Mouse (Mus musculus) embryo, embryonic 11.5 days (tissue): Measurements from ENCODE around the gene Cttnbp2.

ENCODE experiments used
- DNase-seq: peaks from one replicate; pipeline ENCODE4 v3.0.0-alpha.2; 2012; ENCODE audit warnings: low read depth, low spot score

Gene Cttnbp2

DNA sequence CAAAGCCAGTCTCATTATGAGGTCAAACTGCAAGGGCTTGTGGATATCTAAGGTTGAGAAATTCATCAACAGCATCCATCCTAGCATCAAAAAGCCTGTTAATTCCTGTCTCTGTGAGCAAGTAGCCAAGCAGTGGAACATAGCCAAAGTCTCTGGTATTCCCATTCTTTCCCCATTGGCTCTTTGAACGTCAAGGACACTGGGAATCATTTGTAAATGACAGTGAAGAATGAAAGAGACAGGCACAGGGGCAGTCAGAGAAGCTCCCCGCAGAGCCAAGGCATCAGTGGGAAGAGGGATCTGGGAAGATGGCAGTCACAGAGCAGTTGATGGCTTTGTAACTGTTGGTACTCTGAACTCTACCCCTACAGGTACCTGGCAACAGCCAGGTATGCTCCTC is 46.9 kb downstream of the Cttnbp2 start:
- DNase-seq, result no peak

GRCm38 (mm10) chr6:18466227-18466626 is 48.4 kb downstream of the Cttnbp2 start:
- no peak for DNase-seq

GRCm38 (mm10) chr6:18465626-18466025 is 49.0 kb downstream of the Cttnbp2 start:
- no peak for DNase-seq

- no peak for DNase-seq
Observed at GRCm38 (mm10) chr6:18459657-18460056, 55.0 kb downstream of the Cttnbp2 start.

- no peak for DNase-seq
Observed at GRCm38 (mm10) chr6:18450551-18451193, 64.0 kb downstream of the Cttnbp2 start.

- no peak for DNase-seq
Observed at GRCm38 (mm10) chr6:18448078-18448477, 66.6 kb downstream of the Cttnbp2 start.

- DNase-seq, result no peak
Observed at GRCm38 (mm10) chr6:18446917-18447316, 67.7 kb downstream of the Cttnbp2 start.

- DNase-seq, result no peak
Observed at GRCm38 (mm10) chr6:18446359-18446758, 68.3 kb downstream of the Cttnbp2 start.

DNA sequence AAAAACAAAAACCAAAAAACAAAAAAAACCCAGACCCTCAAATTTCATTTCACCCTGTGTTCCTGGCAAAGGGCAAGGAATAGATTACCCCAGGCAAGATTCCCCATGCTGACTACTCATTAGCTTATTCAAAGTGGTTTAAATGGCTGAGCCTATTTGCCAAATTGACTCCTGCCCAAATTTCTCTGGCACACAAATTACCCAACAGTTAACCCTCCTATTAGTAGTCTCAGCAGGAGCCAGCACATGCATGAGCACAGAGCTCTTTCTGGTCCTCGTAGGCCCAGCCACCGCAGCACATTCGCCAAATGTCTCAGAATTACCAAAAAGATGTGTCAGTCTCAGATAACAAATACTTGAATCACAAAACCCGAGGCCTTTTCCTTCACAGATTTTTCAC is 68.9 kb downstream of the Cttnbp2 start:
- DNase-seq, result no peak

DNA sequence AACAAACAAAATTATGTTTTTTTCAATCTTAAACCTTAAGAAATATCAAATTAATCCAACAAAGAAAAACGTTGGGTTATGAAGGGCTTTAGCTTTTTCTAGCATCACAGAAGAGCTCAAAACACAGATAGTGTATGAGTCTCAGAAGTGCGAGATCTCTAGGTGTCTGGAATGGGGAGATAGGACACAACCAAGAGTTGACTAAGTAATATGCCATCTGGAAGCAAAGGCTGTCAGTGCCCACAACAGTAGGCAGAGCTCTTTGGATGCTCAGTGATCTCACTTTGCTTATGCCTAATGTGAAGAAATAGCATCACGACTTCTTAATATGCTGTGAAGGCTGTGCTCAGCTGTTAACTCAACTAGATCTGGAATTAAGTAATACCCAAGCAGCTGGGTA is 72.3 kb downstream of the Cttnbp2 start:
- DNase-seq, result no peak

DNA sequence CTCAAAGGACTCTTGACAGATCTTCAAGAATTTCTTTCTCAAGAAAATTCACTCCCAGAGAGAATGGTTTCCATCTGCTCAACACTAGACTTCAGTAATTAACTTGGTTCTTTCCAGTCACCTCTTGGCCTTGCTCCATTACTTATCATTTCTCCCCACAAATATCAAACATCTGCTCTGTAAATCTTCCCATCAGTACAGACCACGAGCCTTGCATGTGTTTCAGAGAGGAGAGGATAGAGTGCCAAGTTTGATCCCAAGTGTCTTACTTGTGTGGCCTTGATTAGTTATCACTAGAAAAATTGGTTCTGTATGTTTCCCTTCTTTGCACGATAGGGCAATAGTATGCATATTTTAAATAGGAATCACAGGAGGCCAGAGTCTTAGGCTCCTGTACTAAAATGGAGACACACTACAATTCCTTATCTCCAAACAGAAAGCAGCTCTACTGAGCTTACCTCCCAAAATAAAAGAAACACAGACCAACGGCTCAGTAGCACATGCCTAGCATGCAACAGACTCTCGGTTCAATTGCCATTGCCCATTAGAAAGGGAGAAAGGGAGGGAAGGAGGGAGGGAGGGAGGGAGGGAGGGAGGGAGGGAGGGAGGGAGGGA is 73.6 kb downstream of the Cttnbp2 start:
- DNase-seq, result no peak

GRCm38 (mm10) chr6:18436127-18436812 is 78.4 kb downstream of the Cttnbp2 start:
- no peak for DNase-seq

GRCm38 (mm10) chr6:18434828-18435531 is 79.7 kb downstream of the Cttnbp2 start:
- DNase-seq, result no peak

GRCm38 (mm10) chr6:18434355-18434754 is 80.3 kb downstream of the Cttnbp2 start:
- DNase-seq, result no peak

GRCm38 (mm10) chr6:18432362-18432761 is 82.3 kb downstream of the Cttnbp2 start:
- no peak for DNase-seq

GRCm38 (mm10) chr6:18431891-18432290 is 82.8 kb downstream of the Cttnbp2 start:
- DNase-seq, result no peak

DNA sequence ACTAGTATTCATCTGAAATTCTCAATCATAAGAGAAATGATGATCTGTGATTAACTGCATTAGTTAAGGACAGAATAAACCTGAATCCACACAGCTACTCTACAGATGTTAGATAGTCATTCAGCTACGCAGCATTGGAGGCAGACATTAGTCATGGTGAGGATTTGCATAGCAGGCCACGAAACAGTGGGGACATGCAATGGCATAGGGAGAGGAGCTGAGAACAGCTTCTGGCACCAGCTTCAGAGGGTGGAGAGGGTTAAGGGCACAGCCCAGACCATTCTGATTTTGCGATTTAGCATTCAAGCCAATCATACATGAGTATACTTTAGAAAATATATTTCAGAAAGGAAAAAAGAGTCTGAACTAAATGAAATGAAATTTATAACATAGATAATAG is 84.6 kb downstream of the Cttnbp2 start:
- no peak for DNase-seq

DNA sequence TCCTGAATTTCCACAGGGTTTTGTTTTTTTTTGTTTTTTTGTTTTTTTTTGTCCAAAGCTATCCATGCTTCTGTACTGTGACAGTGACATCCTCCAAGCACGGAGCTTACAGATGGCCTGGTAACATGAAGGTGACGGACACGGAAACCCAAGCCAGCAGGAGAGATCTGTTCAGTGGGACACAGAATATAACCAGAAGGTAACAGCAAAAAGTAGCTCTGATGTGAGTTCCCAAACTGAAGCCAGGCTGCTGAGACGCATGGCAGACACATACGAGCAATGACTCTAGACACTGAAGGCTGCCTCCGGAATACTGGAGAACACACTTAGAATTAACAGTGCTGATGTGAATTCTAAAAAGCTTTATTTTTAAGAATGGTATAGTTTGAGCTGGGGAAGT is 89.8 kb downstream of the Cttnbp2 start:
- DNase-seq, result no peak

GRCm38 (mm10) chr6:18424367-18424766 is 90.3 kb downstream of the Cttnbp2 start:
- no peak for DNase-seq

GRCm38 (mm10) chr6:18423112-18423511 is 91.5 kb downstream of the Cttnbp2 start:
- DNase-seq, result no peak

DNA sequence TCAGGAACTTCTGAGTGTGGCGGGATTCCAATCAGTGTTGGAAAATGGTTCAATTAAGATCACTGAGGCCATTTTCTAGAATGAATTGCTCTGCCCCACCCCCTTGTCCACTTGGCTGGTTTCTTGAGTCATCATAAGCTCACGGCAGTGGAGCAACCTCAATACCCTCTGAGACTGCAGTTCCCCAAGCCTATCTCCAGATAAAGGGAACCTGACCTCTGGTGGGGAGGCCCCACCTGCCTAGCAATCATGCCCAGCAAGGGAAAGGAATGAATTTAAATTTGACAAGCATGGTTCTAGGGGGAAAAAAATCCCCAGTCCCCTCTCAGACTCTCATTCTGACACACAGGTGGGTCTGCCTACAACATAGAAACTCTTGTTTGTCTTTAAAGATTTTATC is 93.1 kb downstream of the Cttnbp2 start:
- DNase-seq, result no peak

GRCm38 (mm10) chr6:18420660-18421059 is 94.0 kb downstream of the Cttnbp2 start:
- no peak for DNase-seq
